Mouse (Mus musculus): ENCODE measurements around the gene Psd. TPM values are rescaled to one million over a fixed set of nuclear protein-coding genes. Genes with fewer than 3 reads are reported as not detected.
A peak's percentile ranks its signal among the peaks of the same experiment; 100 is the strongest.

The Psd gene
- total and polyA plus RNA-seq, 2 experiments from 2014 or later, result 1.7 to 13.4 TPM

DNA sequence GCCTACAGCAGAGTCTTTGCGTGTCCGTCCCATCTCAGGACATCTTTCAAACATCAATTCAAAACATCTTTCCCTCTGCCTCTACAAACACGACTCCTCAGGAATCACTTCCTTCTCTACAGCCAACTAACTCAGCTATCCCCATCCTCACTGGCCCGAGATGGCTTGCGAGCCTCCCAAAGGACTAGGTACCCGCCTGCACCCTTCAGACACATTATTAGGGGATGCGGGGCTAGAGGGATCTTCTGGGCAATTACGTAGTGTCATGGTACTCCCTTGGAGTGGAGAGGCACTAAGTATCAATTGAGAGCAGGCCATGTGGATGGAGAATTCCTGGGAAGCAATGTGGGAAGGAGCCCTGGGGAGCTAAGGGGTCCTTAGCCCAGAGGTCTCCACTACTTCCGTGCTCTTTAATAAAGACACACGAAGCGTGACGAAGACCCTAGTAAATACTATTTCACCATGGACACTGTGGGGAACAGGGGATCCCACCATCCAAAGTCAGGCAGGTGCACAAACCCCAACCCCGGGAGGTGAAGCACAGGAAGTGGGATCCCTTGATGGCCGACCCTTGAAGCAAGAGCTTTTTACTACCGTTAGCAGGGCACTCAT lies 10.9 kb upstream of the Psd start:
- peak overlapping the region; percentile 72 for H3K27ac ChIP-seq (ENCODE audit: low read depth)
- WGBS, result 37% methylated on average over 15 of the region's 15 CpGs
- no peak for TF ChIP-seq EP300 (IDR thresholded peaks at IDR 0.05; ENCODE audit: low read depth)
- TF ChIP-seq CTCF (IDR thresholded peaks at IDR 0.05; ENCODE audit: low read depth), result no peak

DNA sequence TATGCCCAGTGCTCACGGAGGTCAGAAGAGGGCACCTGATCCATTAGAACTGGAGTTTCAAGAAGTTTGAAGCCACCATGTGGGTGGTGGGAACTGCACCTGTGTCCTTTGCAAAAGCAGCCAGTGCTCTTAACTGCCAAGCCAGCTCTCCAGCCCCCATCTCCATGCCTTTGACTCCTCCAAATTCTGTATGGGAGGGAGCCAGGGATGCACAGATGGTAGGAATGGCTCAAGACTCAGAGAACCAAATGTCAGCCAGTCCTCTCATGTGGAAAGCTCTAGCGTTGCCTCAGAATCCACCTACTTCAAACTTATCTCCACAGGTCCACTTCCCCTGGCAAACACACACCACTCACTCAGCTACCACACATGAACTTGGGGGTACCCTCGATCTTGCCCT lies 7.0 kb upstream of the Psd start:
- Histone ChIP-seq H3K9me3 (replicated peaks; ENCODE audit: control insufficient read depth, low read length) (no peaks in the 10 kb centered on the region), H3K27me3 (ENCODE audit: control insufficient read depth, insufficient read depth, low read length) (no peaks in the 10 kb centered on the region), H3K9ac (replicated peaks; ENCODE audit: low read depth, low read length) (no peak overlapping the region), H3K4me3 (ENCODE audit: low read depth, low read length) (no peak overlapping the region), H3K27ac (ENCODE audit: low read depth) (no peak overlapping the region), H3K4me2 (ENCODE audit: low read depth, low read length) (no peak overlapping the region), H3K4me1 (ENCODE audit: control insufficient read depth, insufficient read depth) (peaks cover 14% of the 10 kb centered on the region), H3K36me3 (replicated peaks; ENCODE audit: control insufficient read depth, insufficient read depth, low read length) (peaks cover 20% of the 10 kb centered on the region)
- DNase-seq (ENCODE audit: low spot score) (no peak), ATAC-seq (ENCODE audit: insufficient read depth, low read depth) (no peak)
- no peak for TF ChIP-seq EP300 (IDR thresholded peaks at IDR 0.05; ENCODE audit: low read depth)
- no peak for TF ChIP-seq CTCF (IDR thresholded peaks at IDR 0.05; ENCODE audit: low read depth)
- 79% methylated on average over 3 of the region's 3 CpGs for WGBS

More for the DNA sequence above, 10.9 kb upstream of the Psd start:
- peak overlapping the region; percentile 90 for H3K4me2 ChIP-seq (ENCODE audit: low read depth, low read length)
- peak overlapping the region; percentile 87 for H3K4me3 ChIP-seq (ENCODE audit: low read depth, low read length)
- ATAC-seq (ENCODE audit: insufficient read depth, low read depth) (peak; percentile 3; the same call in 1 of the 2 replicates), DNase-seq (ENCODE audit: low spot score) (no peak)
- H3K9ac ChIP-seq (replicated peaks; ENCODE audit: low read depth, low read length), result peak overlapping the region; percentile 80
- peaks cover 7% of the 10 kb centered on the region; the same call in 1 of the 2 replicates for H3K4me1 ChIP-seq (ENCODE audit: control insufficient read depth, insufficient read depth)
- H3K27me3 ChIP-seq (ENCODE audit: control insufficient read depth, insufficient read depth, low read length), result no peaks in the 10 kb centered on the region
- no peaks in the 10 kb centered on the region for H3K36me3 ChIP-seq (replicated peaks; ENCODE audit: control insufficient read depth, insufficient read depth, low read length)
- no peaks in the 10 kb centered on the region for H3K9me3 ChIP-seq (replicated peaks; ENCODE audit: control insufficient read depth, low read length)

DNA sequence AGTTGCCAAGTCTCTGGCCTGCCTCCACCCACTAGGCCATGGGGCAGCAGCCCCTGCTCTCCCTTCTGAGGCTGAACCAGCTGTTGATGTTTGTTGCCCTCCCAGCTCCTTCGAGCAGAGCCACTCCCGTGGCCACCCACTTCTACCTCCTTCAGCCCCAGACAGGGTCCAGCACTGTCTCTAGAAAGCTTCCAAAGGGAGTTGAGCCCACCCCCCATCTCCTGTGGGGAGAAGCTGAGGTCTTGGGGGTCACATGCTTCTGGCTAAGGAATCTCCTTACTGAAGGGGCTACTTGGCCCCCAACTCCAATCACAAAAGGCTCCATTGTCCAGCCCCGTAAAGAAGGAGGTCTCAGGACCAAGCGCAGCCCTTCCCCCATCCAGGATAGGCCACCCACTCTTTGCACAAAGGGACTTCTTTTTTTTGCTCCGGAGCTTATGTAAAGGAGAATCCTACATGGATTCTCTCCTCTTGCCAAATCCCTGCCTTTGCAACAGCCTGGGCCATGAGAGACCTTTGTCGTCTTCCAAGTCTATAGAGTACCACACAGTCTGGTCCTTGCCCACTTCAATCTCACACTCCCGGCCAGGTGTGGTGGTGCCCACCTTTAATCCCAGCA lies 5.9 kb upstream of the Psd start:
- H3K4me1 ChIP-seq (ENCODE audit: control insufficient read depth, insufficient read depth), result peaks cover 14% of the 10 kb centered on the region
- no peak overlapping the region for H3K27ac ChIP-seq (ENCODE audit: low read depth)
- ATAC-seq (ENCODE audit: insufficient read depth, low read depth) (no peak), DNase-seq (ENCODE audit: low spot score) (no peak)
- H3K27me3 ChIP-seq (ENCODE audit: control insufficient read depth, insufficient read depth, low read length), result no peaks in the 10 kb centered on the region
- WGBS, result 75% methylated on average over 7 of the region's 7 CpGs
- H3K4me3 ChIP-seq (ENCODE audit: low read depth, low read length), result no peak overlapping the region
- no peaks in the 10 kb centered on the region for H3K9me3 ChIP-seq (replicated peaks; ENCODE audit: control insufficient read depth, low read length)
- no peak for TF ChIP-seq CTCF (IDR thresholded peaks at IDR 0.05; ENCODE audit: low read depth)
- no peak for TF ChIP-seq EP300 (IDR thresholded peaks at IDR 0.05; ENCODE audit: low read depth)
- H3K9ac ChIP-seq (replicated peaks; ENCODE audit: low read depth, low read length), result no peak overlapping the region
- H3K4me2 ChIP-seq (ENCODE audit: low read depth, low read length), result no peak overlapping the region
- peaks cover 20% of the 10 kb centered on the region for H3K36me3 ChIP-seq (replicated peaks; ENCODE audit: control insufficient read depth, insufficient read depth, low read length)

DNA sequence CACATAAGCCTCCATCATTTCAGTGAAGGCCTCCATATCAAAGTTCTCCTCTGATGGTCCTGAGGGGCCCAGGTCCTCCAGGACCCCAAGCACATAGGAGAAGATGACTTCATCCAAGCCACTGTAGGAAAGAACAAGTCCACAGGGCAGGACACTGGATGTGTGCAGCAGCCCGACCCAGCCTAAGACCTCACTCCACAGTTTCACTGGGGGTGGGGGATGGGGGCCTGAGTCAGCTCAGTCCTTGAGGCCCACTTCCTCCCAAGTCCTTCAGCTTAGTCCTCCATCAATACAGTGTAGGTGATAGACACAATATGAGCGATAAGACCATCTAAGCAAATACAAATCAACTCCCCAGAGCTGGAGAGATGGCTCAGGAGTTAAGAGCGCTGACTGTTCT lies 5.0 kb upstream of the Psd start:
- 84% methylated on average over 3 of the region's 3 CpGs for WGBS
- Histone ChIP-seq H3K27me3 (ENCODE audit: control insufficient read depth, insufficient read depth, low read length) (peaks cover 4% of the 10 kb centered on the region), H3K9ac (replicated peaks; ENCODE audit: low read depth, low read length) (no peak overlapping the region), H3K4me3 (ENCODE audit: low read depth, low read length) (no peak overlapping the region), H3K9me3 (replicated peaks; ENCODE audit: control insufficient read depth, low read length) (no peaks in the 10 kb centered on the region), H3K4me2 (ENCODE audit: low read depth, low read length) (no peak overlapping the region), H3K36me3 (replicated peaks; ENCODE audit: control insufficient read depth, insufficient read depth, low read length) (peaks cover 20% of the 10 kb centered on the region), H3K4me1 (ENCODE audit: control insufficient read depth, insufficient read depth) (peaks cover 10% of the 10 kb centered on the region), H3K27ac (ENCODE audit: low read depth) (no peak overlapping the region)
- ATAC-seq (ENCODE audit: insufficient read depth, low read depth), result no peak
- TF ChIP-seq EP300 (IDR thresholded peaks at IDR 0.05; ENCODE audit: low read depth), result no peak
- TF ChIP-seq CTCF (IDR thresholded peaks at IDR 0.05; ENCODE audit: low read depth), result no peak
- no peak for DNase-seq (ENCODE audit: low spot score)

DNA sequence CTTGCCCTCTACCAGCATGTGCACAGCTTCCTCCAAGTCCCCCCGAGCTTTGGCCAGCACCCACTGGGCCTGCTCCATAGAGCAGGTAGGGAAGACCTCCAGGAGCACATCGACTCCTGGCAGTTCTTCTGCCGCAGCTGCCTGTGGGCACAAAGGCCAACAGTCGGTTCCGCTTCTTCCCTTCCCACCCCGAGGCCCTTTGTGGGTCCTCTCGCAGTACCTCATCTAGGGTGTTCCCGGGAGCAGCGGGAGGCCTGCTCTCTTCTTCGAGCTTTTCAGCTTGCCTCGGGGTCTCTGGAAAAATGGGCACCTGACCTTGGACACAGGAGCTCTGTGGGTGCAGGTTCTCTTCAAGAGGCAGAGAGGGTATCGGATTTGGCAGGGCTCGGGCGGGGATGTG lies 4.4 kb upstream of the Psd start:
- Histone ChIP-seq H3K27me3 (ENCODE audit: control insufficient read depth, insufficient read depth, low read length) (peaks cover 10% of the 10 kb centered on the region), H3K4me1 (ENCODE audit: control insufficient read depth, insufficient read depth) (peaks cover 10% of the 10 kb centered on the region), H3K9me3 (replicated peaks; ENCODE audit: control insufficient read depth, low read length) (no peaks in the 10 kb centered on the region), H3K27ac (ENCODE audit: low read depth) (no peak overlapping the region), H3K9ac (replicated peaks; ENCODE audit: low read depth, low read length) (no peak overlapping the region), H3K36me3 (replicated peaks; ENCODE audit: control insufficient read depth, insufficient read depth, low read length) (peaks cover 20% of the 10 kb centered on the region), H3K4me3 (ENCODE audit: low read depth, low read length) (no peak overlapping the region), H3K4me2 (ENCODE audit: low read depth, low read length) (no peak overlapping the region)
- no peak for TF ChIP-seq EP300 (IDR thresholded peaks at IDR 0.05; ENCODE audit: low read depth)
- TF ChIP-seq CTCF (IDR thresholded peaks at IDR 0.05; ENCODE audit: low read depth), result no peak
- ATAC-seq (ENCODE audit: insufficient read depth, low read depth) (no peak), DNase-seq (ENCODE audit: low spot score) (no peak)
- WGBS, result 90% methylated on average over 14 of the region's 14 CpGs
